Mouse (Mus musculus) spleen, adult 2 months (tissue): Measurements from ENCODE around the gene Iscu.

ENCODE experiments used
- CTCF ChIP-seq: fragments of 200-500 bp; IDR thresholded peaks from 2 replicates; pipeline ENCODE4 v1.5.1; 2011; ENCODE audit warnings: mild to moderate bottlenecking, inconsistent platforms; ENCODE audit not compliant: insufficient read depth, insufficient read length, insufficient replicate concordance; ENCODE audit errors: extremely low read depth
- POLR2A ChIP-seq: fragments of 200-500 bp; IDR thresholded peaks from 2 replicates; pipeline ENCODE4 v1.6.1; 2011; ENCODE audit warnings: low read depth, low read length, inconsistent platforms

DNA sequence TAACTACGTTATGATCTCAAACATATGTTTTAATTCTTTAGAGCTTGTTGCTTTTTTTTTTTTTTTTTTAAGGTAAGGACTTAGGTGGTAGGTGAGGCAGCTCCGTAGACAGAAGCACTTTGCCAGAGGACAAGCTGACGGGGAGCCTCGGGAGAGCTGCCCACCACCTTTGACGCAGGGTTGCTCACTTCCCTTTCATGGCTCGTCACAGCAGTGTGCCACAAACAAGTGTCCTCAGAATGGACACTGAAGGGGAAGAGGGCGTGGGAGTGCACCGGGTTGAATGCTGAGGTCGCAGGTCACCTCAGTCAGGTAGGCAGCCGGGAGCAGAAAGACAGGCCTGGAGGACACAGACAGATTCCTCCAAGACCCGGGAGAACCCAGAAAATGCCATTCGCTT lies 47.1 kb upstream of the Iscu start:
- TF ChIP-seq CTCF (no peak), POLR2A (no peak)
